Mouse (Mus musculus) urinary bladder, postnatal 14 days (tissue): ENCODE data around the gene 1700012A03Rik.

Experiments used
- DNase-seq: peaks from one replicate; pipeline ENCODE4 v3.0.0; 2021; ENCODE audit warnings: low spot score

Gene 1700012A03Rik

GRCm38 (mm10) chr6:32093312-32093711 is 43.3 kb downstream of the 1700012A03Rik start:
- DNase-seq: no peak

- DNase-seq: no peak
Measured at GRCm38 (mm10) chr6:32105547-32106275, 55.7 kb downstream of the 1700012A03Rik start.
